Mouse (Mus musculus) CH12.LX (cell line): ENCODE results near the gene Zglp1.

Experiments
- CHD1 ChIP-seq: IDR thresholded peaks from 2 replicates; pipeline ENCODE4 v1.6.1; 2012; ENCODE audit warnings: low read depth, low read length, improper control_type of control experiment, inconsistent platforms
- CTCF ChIP-seq, 2 experiments: IDR thresholded peaks in 1 of 2; conservative IDR thresholded peaks in 1 of 2; 2 replicates each; pipeline ENCODE4 v1.5.1; 2011 to 2012; ENCODE audit warnings: low read depth in 2 of 2, low read length in 2 of 2, improper control_type of control experiment in 1 of 2, inconsistent platforms in 1 of 2, mild to moderate bottlenecking in 1 of 2, moderate library complexity in 1 of 2
- HCFC1 ChIP-seq: IDR thresholded peaks from 2 replicates; pipeline ENCODE4 v1.6.1; 2012; ENCODE audit warnings: low read depth, mild to moderate bottlenecking, inconsistent platforms, low read length, improper control_type of control experiment
- MAX ChIP-seq: IDR thresholded peaks from 2 replicates; pipeline ENCODE4 v1.6.1; 2011; ENCODE audit warnings: low read length, improper control_type of control experiment
- POLR2A ChIP-seq: IDR thresholded peaks from 2 replicates; pipeline ENCODE4 v1.6.1; 2011; ENCODE audit warnings: low read depth, mild to moderate bottlenecking, improper control_type of control experiment, low read length
- UBTF ChIP-seq: IDR thresholded peaks from 2 replicates; pipeline ENCODE4 v1.6.1; 2012; ENCODE audit warnings: low read depth, mild to moderate bottlenecking, inconsistent platforms, low read length, improper control_type of control experiment, moderate library complexity
- ZNF384 ChIP-seq: IDR thresholded peaks from 2 replicates; pipeline ENCODE4 v1.6.1; 2012; ENCODE audit warnings: low read depth, low read length, improper control_type of control experiment, inconsistent platforms

GRCm38 (mm10) chr9:21029291-21030054, 37.4 kb downstream of the Zglp1 start, which contains the start of gene Icam4:
- TF ChIP-seq POLR2A: no peak; the same call in 1 of the 2 replicates
- TF ChIP-seq CHD1: peak; percentile 41; the same call in 1 of the 2 replicates
- TF ChIP-seq HCFC1: peak; percentile 31
- TF ChIP-seq UBTF: no peak; the same call in 1 of the 2 replicates
- peak in 1 of 2 experiments; percentile 88; a peak in 2 of 4 replicates for TF ChIP-seq CTCF (conservative IDR thresholded peaks at IDR 0.05 in 1 of 2, IDR thresholded peaks at IDR 0.05 in 1 of 2; ENCODE audit: low read depth in 2 of 2, low read length in 2 of 2)
- TF ChIP-seq ZNF384: no peak
- peak; percentile 31 for TF ChIP-seq MAX
